Mouse (Mus musculus) stomach, postnatal 0 days (tissue): ENCODE data around the gene Nfkb2. TPM values are rescaled to one million over a fixed set of nuclear protein-coding genes. Genes with fewer than 3 reads are reported as not detected.
A peak's percentile ranks its signal among the peaks of the same experiment; 100 is the strongest.

Experiments used
- ATAC-seq: fragments of 200-750 bp; cut with Nextera tagmentation; 2 replicates; pipeline ENCODE4 v1.8.0; 2017; ENCODE audit not compliant: low FRiP score, low TSS enrichment
- DNase-seq: peaks from one replicate; pipeline ENCODE4 v3.0.0-alpha.2; 2016; ENCODE audit warnings: low spot score
- H3K27ac ChIP-seq: fragments of 300-500 bp; sonication (generic); replicated peaks from 2 replicates; pipeline ENCODE4 v1.5.1; 2014; ENCODE audit warnings: mild to moderate bottlenecking, control low read depth
- H3K27me3 ChIP-seq: fragments of 300-500 bp; sonication (generic); 2 replicates; pipeline ENCODE4 v1.6.1; 2014; ENCODE audit warnings: low read length; ENCODE audit not compliant: control insufficient read depth, insufficient read depth
- H3K36me3 ChIP-seq: fragments of 300-500 bp; sonication (generic); 2 replicates; pipeline ENCODE4 v1.6.1; 2014; ENCODE audit warnings: low read length, mixed read lengths; ENCODE audit not compliant: control insufficient read depth, insufficient read depth
- H3K4me1 ChIP-seq: fragments of 300-500 bp; sonication (generic); replicated peaks from 2 replicates; pipeline ENCODE4 v1.6.1; 2014; ENCODE audit warnings: antibody characterized with exemption; ENCODE audit not compliant: control insufficient read depth, insufficient read depth
- H3K4me2 ChIP-seq: fragments of 300-500 bp; sonication (generic); replicated peaks from 2 replicates; pipeline ENCODE4 v1.6.1; 2014; ENCODE audit warnings: low read depth, mild to moderate bottlenecking, control low read depth, moderate library complexity
- H3K4me3 ChIP-seq: fragments of 300-500 bp; sonication (generic); 2 replicates; pipeline ENCODE4 v1.5.1; 2014; ENCODE audit warnings: low read depth, low read length, control low read depth
- H3K9ac ChIP-seq: fragments of 300-500 bp; sonication (generic); 2 replicates; pipeline ENCODE4 v1.6.1; 2014; ENCODE audit warnings: mild to moderate bottlenecking, low read length, control low read depth, mixed read lengths
- H3K9me3 ChIP-seq: fragments of 300-500 bp; sonication (generic); 2 replicates; pipeline ENCODE4 v1.6.1; 2016; ENCODE audit warnings: low read length; ENCODE audit not compliant: control insufficient read depth
- CTCF ChIP-seq: IDR thresholded peaks from 2 replicates; pipeline ENCODE4 v1.5.1; 2016; ENCODE audit warnings: antibody characterized with exemption, low read depth, mild to moderate bottlenecking, moderate library complexity
- EP300 ChIP-seq: optimal IDR thresholded peaks from 2 replicates; pipeline ENCODE3; 2016; ENCODE audit warnings: antibody characterized with exemption
- WGBS: fragments of 180-500 bp; shearing (Covaris S2); extraction: QIAGEN DNeasy Blood & Tissue Kit; methylation state at CpG from one replicate; pipeline ENCODE4 v1.1.7; 2014; 5-methylcytosine and 5-hydroxymethylcytosine counted together
- microRNA counts: library from miRNA; unstranded; fragments of <30 nt; microRNA quantifications from one replicate; lab custom pipeline; 2015
- microRNA-seq: library from miRNA; unstranded; fragments of <30 nt; microRNA quantifications from one replicate; pipeline ENCODE4, GENCODE M21; 2016
- polyA plus RNA-seq: library from polyadenylated mRNA; unstranded; fragments of >200 nt; fragmentation: Nextera tagmentation; extraction: Ambion mirVana; gene quantifications from 2 replicates; pipeline ENCODE4 v1.2.1, GENCODE M21; 2015

The Nfkb2 gene
- polyA plus RNA-seq, 1 experiment from 2014 or later, result 11.4 TPM

GRCm38 (mm10) chr19:46357344-46358280, 53.5 kb downstream of the Nfkb2 start:
- Histone ChIP-seq H3K9ac (peak overlapping the region; percentile 61), H3K36me3 (no peaks in the 10 kb centered on the region), H3K4me3 (peak overlapping the region; percentile 49), H3K9me3 (no peaks in the 10 kb centered on the region), H3K4me1 (no peaks in the 10 kb centered on the region), H3K27me3 (no peaks in the 10 kb centered on the region), H3K27ac (peak overlapping the region; percentile 79), H3K4me2 (peak overlapping the region; percentile 80)
- no peak for TF ChIP-seq CTCF
- no peak for TF ChIP-seq EP300
- ATAC-seq (peak; percentile 78), DNase-seq (peak; percentile 67)
- 15% methylated on average over 25 of the region's 25 CpGs for WGBS

DNA sequence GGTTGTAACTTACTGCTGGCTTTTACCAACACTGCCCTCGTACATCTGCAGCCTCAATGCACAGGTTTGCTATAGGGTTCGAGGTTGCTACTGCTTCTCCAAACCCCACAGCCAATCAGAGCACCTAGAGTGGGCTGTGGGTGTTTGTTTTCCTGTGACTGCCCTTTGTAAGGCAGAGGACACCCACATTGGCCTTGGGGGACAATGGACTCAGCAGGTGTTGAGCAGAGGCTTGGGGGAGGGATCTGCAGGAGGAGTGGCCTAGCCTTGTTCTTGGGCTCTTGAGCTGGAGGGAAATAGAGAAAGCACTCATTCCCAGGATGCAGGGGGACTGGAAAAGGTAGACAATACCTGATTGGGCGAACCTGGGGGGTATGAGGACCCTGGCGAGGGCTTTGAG, 54.3 kb downstream of the Nfkb2 start:
- H3K9me3 ChIP-seq, result no peaks in the 10 kb centered on the region
- no peaks in the 10 kb centered on the region for H3K36me3 ChIP-seq
- no peak overlapping the region for H3K9ac ChIP-seq
- WGBS, result 53% methylated on average over 4 of the region's 4 CpGs
- H3K4me1 ChIP-seq, result no peaks in the 10 kb centered on the region
- no peak for TF ChIP-seq EP300
- TF ChIP-seq CTCF, result no peak
- peak overlapping the region; percentile 80; the same call in 1 of the 2 replicates for H3K4me2 ChIP-seq
- no peaks in the 10 kb centered on the region for H3K27me3 ChIP-seq
- peak; percentile 33; the same call in 1 of the 2 replicates for ATAC-seq
- peak; percentile 26 for DNase-seq
- no peak overlapping the region for H3K4me3 ChIP-seq
- H3K27ac ChIP-seq, result peak overlapping the region; percentile 79

MicroRNAs within 50 kb of the gene (microRNA counts, 519-probe panel; counts per million panel counts)
- microRNA mmu-miR-146b (lab: Ali Mortazavi, UCI), result 4,334 counts per million, percentile 39 among the panel's probes with 10 or more counts

Small RNA genes lying within 50 kb of the gene (microRNA-seq; reads per million reads assigned to microRNA genes)
- 1.6 reads per million for gene Mir146b

Other genes with a start within 250 kb of the Nfkb2 start
- gene Nolc1, start 228.5 kb upstream of the Nfkb2 start, polyA plus RNA-seq, result 36.1 and 36.5 TPM in 2 replicates
- gene Elovl3, start 172.4 kb upstream of the Nfkb2 start, polyA plus RNA-seq, result 0.05 TPM in 1 of 2 replicates, not detected in the other
- gene Pitx3, start 156.0 kb upstream of the Nfkb2 start, polyA plus RNA-seq, result 0.13 and 0.22 TPM in 2 replicates
- 21.2 and 29.0 TPM in 2 replicates for gene Gbf1, start 151.8 kb upstream of the Nfkb2 start, polyA plus RNA-seq
- 44.9 and 59.2 TPM in 2 replicates for gene Psd, start 22.8 kb downstream of the Nfkb2 start, polyA plus RNA-seq
- 13.2 and 14.8 TPM in 2 replicates for gene Fbxl15, start 23.9 kb downstream of the Nfkb2 start, polyA plus RNA-seq
- 75.3 and 77.5 TPM in 2 replicates for gene Cuedc2, start 34.4 kb downstream of the Nfkb2 start, polyA plus RNA-seq
- gene Mfsd13a, start 36.8 kb downstream of the Nfkb2 start, polyA plus RNA-seq, result 5.3 and 7.7 TPM in 2 replicates
- gene 2310034G01Rik, start 46.0 kb downstream of the Nfkb2 start, polyA plus RNA-seq, result 1.6 and 1.7 TPM in 2 replicates
- gene Actr1a, start 91.4 kb downstream of the Nfkb2 start, polyA plus RNA-seq, result 90.1 and 94.7 TPM in 2 replicates
- 9.5 and 9.9 TPM in 2 replicates for gene Sufu, start 92.6 kb downstream of the Nfkb2 start, polyA plus RNA-seq
- 15.1 and 16.4 TPM in 2 replicates for gene Trim8, start 197.4 kb downstream of the Nfkb2 start, polyA plus RNA-seq